Mouse (Mus musculus): ENCODE data around the gene Gm11569.
"Not testable (repeated sequence)": the region's sequence is repeated elsewhere in the genome, so short reads cannot be mapped to it uniquely, and the experiment has no call there.

Gene Gm11569

DNA sequence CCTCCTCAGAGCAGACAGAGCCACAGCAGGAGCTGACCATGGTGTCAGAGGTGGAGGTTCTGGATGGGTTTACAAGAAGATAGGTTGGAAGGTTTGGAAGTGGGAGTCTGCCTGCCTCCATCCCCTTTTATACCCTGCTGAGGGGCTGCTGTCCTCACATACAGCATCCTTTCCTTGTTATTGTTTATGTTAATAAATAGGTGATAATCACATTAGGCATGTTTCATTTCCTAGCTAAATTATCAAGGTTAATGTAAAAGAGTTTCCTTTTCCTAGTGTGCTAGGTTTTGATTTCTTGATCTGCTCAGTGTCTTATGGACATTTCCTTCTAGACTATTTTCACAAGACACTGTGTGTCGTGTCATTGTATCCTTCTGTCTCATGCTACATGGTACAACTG lies at the start of gene Gm11569:
Gene Gm11569 (minus strand): TSS at position 101 of the 400 bp plus-strand sequence.
- not testable (repeated sequence) for DNase-seq (ENCODE audit: low read depth)

DNA sequence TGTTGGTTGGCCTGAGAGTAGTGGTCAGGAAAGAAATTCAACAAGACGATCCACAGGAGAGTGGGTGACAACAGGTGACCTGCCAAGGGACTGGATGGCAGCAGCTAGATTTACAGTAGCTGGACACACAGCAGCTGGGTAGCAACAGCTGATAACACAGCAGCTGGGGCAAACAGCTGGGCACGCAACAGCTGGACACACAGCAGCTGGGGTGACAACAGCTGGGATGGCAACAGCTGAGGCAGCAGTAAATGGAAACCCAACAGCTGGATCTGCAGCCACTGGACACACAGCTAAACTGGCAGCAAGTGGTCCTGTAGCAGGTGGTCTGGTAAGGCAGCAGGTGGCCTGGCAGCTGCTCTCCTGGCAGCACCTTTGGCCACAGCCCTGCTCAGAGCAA lies 48.0 kb upstream of the Gm11569 start:
- no peak for DNase-seq (ENCODE audit: low read depth)

DNA sequence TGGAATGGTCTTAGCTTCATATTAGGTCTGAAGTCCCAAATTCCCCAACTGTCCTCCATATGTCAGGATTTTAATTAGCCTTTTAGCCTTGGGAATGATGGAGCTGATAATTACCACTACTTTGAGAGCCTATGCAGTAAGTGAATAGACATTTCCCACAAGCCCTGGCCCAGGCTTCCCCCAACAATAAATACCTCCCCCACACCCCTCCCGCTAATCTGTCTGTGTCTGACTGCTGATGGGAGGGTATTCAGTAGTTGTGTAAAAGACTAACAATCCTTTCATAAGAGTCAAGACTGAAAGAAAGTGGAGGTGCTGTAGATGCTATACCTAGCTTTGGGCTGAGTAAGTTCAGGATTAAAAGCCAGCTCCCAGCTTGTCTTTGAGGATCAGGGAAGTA lies 43.5 kb upstream of the Gm11569 start:
- DNase-seq (ENCODE audit: low read depth) = no peak

DNA sequence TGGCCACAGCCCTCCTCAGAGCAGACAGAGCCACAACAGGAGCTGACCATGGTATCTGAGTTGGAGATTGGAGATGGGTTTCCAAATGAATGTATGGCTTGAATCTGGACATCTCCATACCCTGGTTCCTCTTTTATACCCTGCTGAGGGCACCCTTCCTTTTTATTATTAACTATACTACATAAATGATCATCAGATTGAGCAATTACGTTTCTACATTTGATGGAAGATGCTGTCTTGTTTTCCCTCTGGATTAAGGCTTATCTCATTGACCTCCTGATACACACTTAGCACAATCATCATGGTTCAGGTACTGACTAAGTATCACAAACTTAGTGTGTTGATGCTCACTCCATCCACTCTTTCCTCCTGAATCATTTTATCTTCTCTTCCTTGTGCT lies 39.2 kb upstream of the Gm11569 start, which contains the start of gene 2300003K06Rik:
Gene 2300003K06Rik (minus strand): TSS at position 101 of the 400 bp plus-strand sequence.
- DNase-seq (ENCODE audit: low read depth) = no peak

DNA sequence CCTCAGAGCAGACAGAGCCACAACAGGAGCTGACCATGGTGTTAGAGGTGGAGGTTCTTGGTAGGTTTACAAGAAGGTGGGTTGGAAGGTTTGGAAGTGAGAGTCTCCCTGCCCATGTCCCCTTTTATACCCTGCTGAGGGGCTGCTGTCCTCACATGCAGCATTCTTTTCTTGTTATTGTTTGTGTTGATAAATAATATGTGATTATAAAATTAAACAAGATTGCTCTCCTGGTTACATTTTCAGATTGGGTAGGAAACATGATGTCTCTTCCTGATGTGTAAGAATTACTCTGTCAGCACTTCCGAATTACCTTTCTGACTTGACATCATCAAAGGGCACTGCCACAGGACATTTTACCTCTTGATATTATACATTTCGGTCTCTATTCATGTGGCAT lies 16.8 kb upstream of the Gm11569 start, which contains the start of gene Gm11564:
Gene Gm11564 (minus strand): TSS at position 101 of the 400 bp plus-strand sequence.
- DNase-seq (ENCODE audit: low read depth) = not testable (repeated sequence)

DNA sequence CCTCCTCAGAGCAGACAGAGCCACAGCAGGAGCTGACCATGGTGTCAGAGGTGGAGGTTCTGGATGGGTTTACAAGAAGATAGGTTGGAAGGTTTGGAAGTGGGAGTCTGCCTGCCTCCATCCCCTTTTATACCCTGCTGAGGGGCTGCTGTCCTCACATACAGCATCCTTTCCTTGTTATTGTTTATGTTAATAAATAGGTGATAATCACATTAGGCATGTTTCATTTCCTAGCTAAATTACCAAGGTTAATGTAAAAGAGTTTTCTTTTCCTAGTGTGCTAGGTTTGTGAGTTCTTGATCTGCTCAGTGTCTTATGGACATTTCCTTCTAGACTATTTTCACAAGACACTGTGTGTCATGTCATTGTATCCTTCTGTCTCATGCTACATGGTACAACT lies 11.1 kb upstream of the Gm11569 start, which contains the start of gene Krtap4-13:
Gene Krtap4-13 (minus strand): TSS at position 101 of the 400 bp plus-strand sequence.
- DNase-seq (ENCODE audit: low read depth) = not testable (repeated sequence)

DNA sequence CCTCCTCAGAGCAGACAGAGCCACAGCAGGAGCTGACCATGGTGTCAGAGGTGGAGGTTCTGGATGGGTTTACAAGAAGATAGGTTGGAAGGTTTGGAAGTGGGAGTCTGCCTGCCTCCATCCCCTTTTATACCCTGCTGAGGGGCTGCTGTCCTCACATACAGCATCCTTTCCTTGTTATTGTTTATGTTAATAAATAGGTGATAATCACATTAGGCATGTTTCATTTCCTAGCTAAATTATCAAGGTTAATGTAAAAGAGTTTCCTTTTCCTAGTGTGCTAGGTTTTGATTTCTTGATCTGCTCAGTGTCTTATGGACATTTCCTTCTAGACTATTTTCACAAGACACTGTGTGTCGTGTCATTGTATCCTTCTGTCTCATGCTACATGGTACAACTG lies 5.6 kb upstream of the Gm11569 start, which contains the start of gene Gm11554:
Gene Gm11554 (minus strand): TSS at position 101 of the 400 bp plus-strand sequence.
- DNase-seq (ENCODE audit: low read depth) = not testable (repeated sequence)

DNA sequence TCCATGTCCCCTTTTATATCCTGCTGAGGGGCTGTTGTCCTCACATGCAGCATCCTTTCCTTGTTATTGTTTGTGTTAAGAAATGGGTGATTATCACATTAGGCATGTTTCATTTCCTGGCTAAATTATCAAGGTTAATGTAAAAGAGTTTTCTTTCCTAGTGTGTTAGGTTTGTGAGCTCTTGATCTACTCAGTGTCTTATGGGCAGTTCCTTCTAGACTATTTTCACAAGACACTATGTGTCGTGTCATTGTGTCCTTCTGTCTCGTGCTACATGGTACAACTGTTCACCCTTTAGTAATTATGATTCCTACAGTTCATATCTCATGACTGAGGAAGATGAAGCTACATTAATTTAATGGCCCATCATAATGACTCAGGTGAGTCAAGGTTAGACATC lies 5.4 kb downstream of the Gm11569 start, which contains the start of gene Gm11596:
Gene Gm11596 (minus strand): TSS at position 101 of the 400 bp plus-strand sequence.
- DNase-seq (ENCODE audit: low read depth) = no peak

DNA sequence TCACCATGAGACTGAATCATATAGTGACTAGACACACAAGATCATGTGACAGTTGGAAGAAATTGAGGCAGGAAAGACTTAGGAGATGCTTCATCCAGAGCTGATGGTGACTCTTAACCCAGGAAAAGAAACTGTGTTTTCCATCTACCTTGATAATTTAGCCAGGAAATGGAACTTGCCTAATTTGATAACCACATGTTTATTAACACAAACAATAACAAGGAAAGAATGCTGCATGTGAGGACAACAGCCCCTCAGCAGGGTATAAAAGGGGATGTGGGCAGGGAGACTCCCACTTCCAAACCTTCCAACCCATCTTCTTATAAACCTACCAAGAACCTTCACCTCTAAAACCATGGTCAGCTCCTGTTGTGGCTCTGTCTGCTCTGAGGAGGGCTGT lies 13.8 kb downstream of the Gm11569 start, which contains the start of gene Krtap4-9:
Gene Krtap4-9 (plus strand): TSS at position 301 of the 400 bp plus-strand sequence.
- not testable (repeated sequence) for DNase-seq (ENCODE audit: low read depth)

DNA sequence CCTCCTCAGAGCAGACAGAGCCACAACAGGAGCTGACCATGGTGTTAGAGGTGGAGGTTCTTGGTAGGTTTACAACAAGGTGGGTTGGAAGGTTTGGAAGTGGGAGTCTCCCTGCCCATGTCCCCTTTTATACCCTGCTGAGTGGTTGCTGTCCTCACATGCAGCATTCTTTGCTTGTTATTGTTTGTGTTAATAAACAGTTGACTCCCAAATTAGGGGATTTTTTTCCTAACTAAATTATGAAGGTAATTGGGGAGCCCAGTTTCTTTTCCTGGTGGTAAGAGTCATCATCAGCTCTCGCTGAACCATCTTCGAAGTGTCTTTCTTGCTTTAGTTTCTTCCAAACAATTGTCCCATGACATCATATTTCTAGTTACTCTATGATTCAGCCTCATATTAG lies 18.1 kb downstream of the Gm11569 start, which contains the start of gene Krtap4-8:
Gene Krtap4-8 (minus strand): TSS at position 101 of the 400 bp plus-strand sequence.
- no peak for DNase-seq (ENCODE audit: low read depth)

DNA sequence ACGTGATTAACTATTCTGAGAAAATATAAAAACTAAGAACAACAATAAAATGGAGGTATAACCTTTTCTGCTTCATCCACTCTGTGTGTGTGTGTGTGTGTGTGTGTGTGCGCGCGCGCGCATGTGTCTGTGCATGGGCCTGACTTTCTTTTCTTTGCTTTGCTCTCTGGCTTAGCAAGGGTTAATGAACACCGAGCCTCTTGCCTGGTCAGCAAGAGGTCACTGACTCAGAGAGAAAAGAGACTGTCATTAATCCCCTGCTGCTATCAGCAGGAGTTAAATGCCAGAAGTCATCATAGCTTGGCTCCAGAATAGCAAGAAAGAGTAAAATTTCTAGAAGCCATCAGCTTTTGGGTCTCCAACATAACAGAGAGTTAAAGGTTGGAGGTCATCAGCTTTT lies 20.3 kb downstream of the Gm11569 start:
- DNase-seq (ENCODE audit: low read depth) = no peak

DNA sequence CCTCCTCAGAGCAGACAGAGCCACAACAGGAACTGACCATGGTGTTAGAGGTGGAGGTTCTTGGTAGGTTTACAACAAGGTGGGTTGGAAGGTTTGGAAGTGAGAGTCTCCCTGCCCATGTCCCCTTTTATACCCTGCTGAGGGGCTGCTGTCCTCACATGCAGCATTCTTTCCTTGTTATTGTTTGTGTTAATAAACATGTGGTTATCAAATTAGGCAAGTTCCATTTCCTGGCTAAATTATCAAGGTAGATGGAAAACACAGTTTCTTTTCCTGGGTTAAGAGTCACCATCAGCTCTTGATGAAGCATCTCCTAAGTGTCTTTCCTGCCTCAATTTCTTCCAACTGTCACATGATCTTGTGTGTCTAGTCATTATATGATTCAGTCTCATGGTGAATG lies 25.9 kb downstream of the Gm11569 start, which contains the start of gene Gm11595:
Gene Gm11595 (minus strand): TSS at position 101 of the 400 bp plus-strand sequence.
- DNase-seq (ENCODE audit: low read depth) = not testable (repeated sequence)

DNA sequence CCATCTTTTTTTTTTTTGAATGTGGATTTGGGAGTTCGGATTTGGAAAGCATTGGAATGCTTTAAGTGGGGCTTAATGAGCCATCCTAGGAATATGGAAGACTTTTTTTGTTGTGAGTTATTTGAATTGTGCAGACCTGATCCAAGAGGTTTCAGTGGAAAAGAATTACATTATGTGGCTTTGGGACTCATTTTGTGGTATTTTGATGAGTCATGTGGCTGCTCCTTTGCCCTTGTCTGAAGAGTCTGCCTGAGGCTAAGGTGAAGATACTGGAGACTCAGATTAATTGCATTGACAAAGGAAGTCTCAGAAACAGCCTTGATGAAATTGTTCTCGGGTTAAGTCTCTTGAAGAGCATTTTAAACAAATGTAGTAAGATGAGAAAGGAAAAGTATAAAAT lies 30.3 kb downstream of the Gm11569 start:
- no peak for DNase-seq (ENCODE audit: low read depth)

DNA sequence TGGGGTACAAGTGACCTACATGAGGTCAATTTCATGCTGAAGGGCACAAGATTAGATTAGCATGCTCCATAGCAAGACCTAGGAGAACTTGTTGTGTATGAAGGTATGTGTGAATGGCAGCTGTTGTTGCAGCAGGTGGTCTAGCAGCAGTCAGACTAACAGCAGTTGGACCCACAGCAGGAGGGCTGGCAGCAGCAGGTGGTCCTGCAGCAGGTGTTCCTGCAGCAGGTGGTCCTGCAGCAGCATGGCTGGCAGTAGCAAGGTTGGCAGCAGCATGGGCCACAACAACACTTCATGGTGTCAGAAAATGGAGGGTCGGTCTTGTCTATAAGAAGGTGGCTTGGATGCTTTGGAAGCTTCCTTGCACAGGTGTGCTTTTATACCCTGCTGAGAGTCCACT lies 39.9 kb downstream of the Gm11569 start:
- DNase-seq (ENCODE audit: low read depth) = no peak
